Mouse (Mus musculus) hindbrain, embryonic 14.5 days (tissue): ENCODE measurements around the gene Ctsl. TPM values are rescaled to one million over a fixed set of nuclear protein-coding genes. Genes with fewer than 3 reads are reported as not detected.

Experiments
- ATAC-seq: fragments of 200-750 bp; cut with Nextera tagmentation; 2 replicates; pipeline ENCODE4 v1.8.0; 2017; ENCODE audit warnings: moderate number of reproducible peaks, mild to moderate bottlenecking, moderate TSS enrichment, moderate library complexity; ENCODE audit not compliant: low FRiP score
- DNase-seq: peaks from one replicate; pipeline ENCODE4 v3.0.0-alpha.2; 2015; ENCODE audit warnings: low spot score
- H3K27ac ChIP-seq: fragments of 300-500 bp; sonication (generic); 2 replicates; pipeline ENCODE4 v1.5.1; 2014; ENCODE audit warnings: mild to moderate bottlenecking, moderate library complexity
- H3K27me3 ChIP-seq: fragments of 300-500 bp; sonication (generic); 2 replicates; pipeline ENCODE4 v1.6.1; 2014; ENCODE audit warnings: mild to moderate bottlenecking, low read length, mixed read lengths; ENCODE audit not compliant: control insufficient read depth, insufficient read depth
- H3K36me3 ChIP-seq: fragments of 300-500 bp; sonication (generic); replicated peaks from 2 replicates; pipeline ENCODE4 v1.6.1; 2014; ENCODE audit not compliant: control insufficient read depth, insufficient read depth
- H3K4me1 ChIP-seq: fragments of 300-500 bp; sonication (generic); replicated peaks from 2 replicates; pipeline ENCODE4 v1.6.1; 2014; ENCODE audit warnings: antibody characterized with exemption, low read length, mixed read lengths; ENCODE audit not compliant: control insufficient read depth, insufficient read depth
- H3K4me2 ChIP-seq: fragments of 300-500 bp; sonication (generic); replicated peaks from 2 replicates; pipeline ENCODE4 v1.6.1; 2014; ENCODE audit warnings: mild to moderate bottlenecking, moderate library complexity
- H3K4me3 ChIP-seq: fragments of 300-500 bp; sonication (generic); replicated peaks from 2 replicates; pipeline ENCODE4 v1.5.1; 2014; ENCODE audit warnings: mild to moderate bottlenecking, low read length
- H3K9ac ChIP-seq: fragments of 300-500 bp; sonication (generic); 2 replicates; pipeline ENCODE4 v1.6.1; 2014
- H3K9me3 ChIP-seq: fragments of 300-500 bp; sonication (generic); 2 replicates; pipeline ENCODE4 v1.6.1; 2016; ENCODE audit warnings: low read length; ENCODE audit not compliant: control insufficient read depth
- WGBS: fragments of 180-500 bp; shearing (Covaris S2); extraction: QIAGEN DNeasy Blood & Tissue Kit; methylation state at CpG from one replicate; pipeline ENCODE4 v1.1.7; 2014; 5-methylcytosine and 5-hydroxymethylcytosine counted together
- polyA plus RNA-seq: library from polyadenylated mRNA; unstranded; fragments of >200 nt; fragmentation: Nextera tagmentation; extraction: Ambion mirVana; gene quantifications from 2 replicates; pipeline ENCODE4 v1.2.1, GENCODE M21; 2014

Ctsl gene
- polyA plus RNA-seq, 1 experiment from 2014 or later, result 171 TPM

GRCm38 (mm10) chr13:64332321-64332720 is 38.4 kb downstream of the Ctsl start:
- Histone ChIP-seq H3K9me3 (no peaks in the 10 kb centered on the region), H3K27me3 (no peaks in the 10 kb centered on the region), H3K36me3 (no peaks in the 10 kb centered on the region), H3K4me1 (no peaks in the 10 kb centered on the region), H3K9ac (no peak overlapping the region), H3K27ac (no peak overlapping the region), H3K4me2 (no peak overlapping the region), H3K4me3 (no peak overlapping the region)
- DNase-seq (no peak), ATAC-seq (no peak)
- WGBS, result 84% methylated on average over 6 of the region's 6 CpGs

GRCm38 (mm10) chr13:64322561-64323281 is 48.0 kb downstream of the Ctsl start:
- DNase-seq (no peak), ATAC-seq (no peak)
- H3K4me1 ChIP-seq, result no peaks in the 10 kb centered on the region
- H3K4me3 ChIP-seq, result no peak overlapping the region
- H3K9ac ChIP-seq, result no peak overlapping the region
- 85% methylated on average over 8 of the region's 8 CpGs for WGBS
- H3K27me3 ChIP-seq, result no peaks in the 10 kb centered on the region
- H3K4me2 ChIP-seq, result no peak overlapping the region
- no peaks in the 10 kb centered on the region for H3K9me3 ChIP-seq
- H3K36me3 ChIP-seq, result no peaks in the 10 kb centered on the region
- H3K27ac ChIP-seq, result no peak overlapping the region

GRCm38 (mm10) chr13:64320334-64320733 is 50.4 kb downstream of the Ctsl start:
- ATAC-seq (no peak), DNase-seq (no peak)
- no peak overlapping the region for H3K4me2 ChIP-seq
- no peaks in the 10 kb centered on the region for H3K27me3 ChIP-seq
- no peaks in the 10 kb centered on the region for H3K9me3 ChIP-seq
- no peak overlapping the region for H3K4me3 ChIP-seq
- no peaks in the 10 kb centered on the region for H3K36me3 ChIP-seq
- H3K27ac ChIP-seq, result no peak overlapping the region
- H3K9ac ChIP-seq, result no peak overlapping the region
- WGBS, result 85% methylated on average over 8 of the region's 8 CpGs
- H3K4me1 ChIP-seq, result no peaks in the 10 kb centered on the region

GRCm38 (mm10) chr13:64319782-64320181 is 50.9 kb downstream of the Ctsl start:
- Histone ChIP-seq H3K4me3 (no peak overlapping the region), H3K27ac (no peak overlapping the region), H3K27me3 (no peaks in the 10 kb centered on the region), H3K9me3 (no peaks in the 10 kb centered on the region), H3K4me2 (no peak overlapping the region), H3K9ac (no peak overlapping the region), H3K36me3 (no peaks in the 10 kb centered on the region), H3K4me1 (no peaks in the 10 kb centered on the region)
- no peak for ATAC-seq
- no peak for DNase-seq

GRCm38 (mm10) chr13:64318355-64318754 is 52.3 kb downstream of the Ctsl start:
- Histone ChIP-seq H3K27ac (no peak overlapping the region), H3K4me2 (no peak overlapping the region), H3K9me3 (no peaks in the 10 kb centered on the region), H3K4me1 (no peaks in the 10 kb centered on the region), H3K9ac (no peak overlapping the region), H3K27me3 (no peaks in the 10 kb centered on the region), H3K4me3 (no peak overlapping the region), H3K36me3 (no peaks in the 10 kb centered on the region)
- no peak for ATAC-seq
- WGBS, result 58% methylated on average over 2 of the region's 2 CpGs
- DNase-seq, result no peak

- WGBS, result 2% methylated on average over 3 of the region's 3 CpGs
- ATAC-seq (no peak), DNase-seq (peak; percentile 84)
- no peak overlapping the region for H3K4me3 ChIP-seq
- no peaks in the 10 kb centered on the region for H3K36me3 ChIP-seq
- H3K4me2 ChIP-seq, result no peak overlapping the region; the same call in 1 of the 2 replicates
- H3K4me1 ChIP-seq, result peaks cover 8% of the 10 kb centered on the region
- H3K9ac ChIP-seq, result no peak overlapping the region
- no peaks in the 10 kb centered on the region for H3K27me3 ChIP-seq
- no peak overlapping the region for H3K27ac ChIP-seq
- H3K9me3 ChIP-seq, result no peaks in the 10 kb centered on the region
Observed at GRCm38 (mm10) chr13:64315483-64316050, 55.1 kb downstream of the Ctsl start.

GRCm38 (mm10) chr13:64314041-64314440 is 56.6 kb downstream of the Ctsl start:
- peaks cover 8% of the 10 kb centered on the region for H3K4me1 ChIP-seq
- ATAC-seq (no peak), DNase-seq (no peak)
- no peak overlapping the region for H3K4me3 ChIP-seq
- H3K36me3 ChIP-seq, result no peaks in the 10 kb centered on the region
- H3K27me3 ChIP-seq, result no peaks in the 10 kb centered on the region
- WGBS, result 76% methylated on average over 3 of the region's 3 CpGs
- no peak overlapping the region for H3K9ac ChIP-seq
- no peaks in the 10 kb centered on the region for H3K9me3 ChIP-seq
- H3K4me2 ChIP-seq, result no peak overlapping the region
- H3K27ac ChIP-seq, result no peak overlapping the region

GRCm38 (mm10) chr13:64312916-64313289 is 57.8 kb downstream of the Ctsl start:
- Histone ChIP-seq H3K4me3 (peak overlapping the region; percentile 58), H3K4me1 (peaks cover 8% of the 10 kb centered on the region), H3K27me3 (no peaks in the 10 kb centered on the region), H3K36me3 (no peaks in the 10 kb centered on the region; the same call in 1 of the 2 replicates), H3K9ac (peak overlapping the region; percentile 72), H3K27ac (no peak overlapping the region), H3K9me3 (no peaks in the 10 kb centered on the region), H3K4me2 (peak overlapping the region; percentile 68)
- no peak for DNase-seq
- peak; percentile 49; the same call in 1 of the 2 replicates for ATAC-seq
- 0% methylated on average over 2 of the region's 2 CpGs for WGBS

- peak within 1 kb of the TSS; percentile 58 for H3K4me3 ChIP-seq
- no peaks in the 10 kb centered on the region for H3K27me3 ChIP-seq
- ATAC-seq (peak; percentile 93), DNase-seq (peak; percentile 81)
- H3K9ac ChIP-seq, result peak within 1 kb of the TSS; percentile 72
- no peaks in the 10 kb centered on the region; the same call in 1 of the 2 replicates for H3K36me3 ChIP-seq
- peak within 1 kb of the TSS; percentile 78 for H3K27ac ChIP-seq
- peak within 1 kb of the TSS; percentile 68 for H3K4me2 ChIP-seq
- peaks cover 8% of the 10 kb centered on the region for H3K4me1 ChIP-seq
- under 1% methylated on average over 62 of the region's 74 CpGs for WGBS
- no peaks in the 10 kb centered on the region for H3K9me3 ChIP-seq
Observed at GRCm38 (mm10) chr13:64312024-64312915, 58.4 kb downstream of the Ctsl start, which contains the start of gene Aaed1. TSS of gene Aaed1 (minus strand) at chr13:64312710.
